Mouse (Mus musculus) intestine, embryonic 15.5 days (tissue): ENCODE data around the gene Denr. TPM values are rescaled to one million over a fixed set of nuclear protein-coding genes. Genes with fewer than 3 reads are reported as not detected.

Source experiments
- ATAC-seq: fragments of 200-750 bp; cut with Nextera tagmentation; 2 replicates; pipeline ENCODE4 v1.8.0; 2017; ENCODE audit warnings: moderate TSS enrichment, moderate library complexity
- H3K27ac ChIP-seq: fragments of 300-500 bp; sonication (generic); 2 replicates; pipeline ENCODE4 v1.5.1; 2015; ENCODE audit warnings: mild to moderate bottlenecking, inconsistent platforms
- H3K27me3 ChIP-seq: fragments of 300-500 bp; sonication (generic); replicated peaks from 2 replicates; pipeline ENCODE4 v1.6.1; 2015; ENCODE audit warnings: inconsistent platforms
- H3K36me3 ChIP-seq: fragments of 300-500 bp; sonication (generic); 2 replicates; pipeline ENCODE4 v1.6.1; 2015; ENCODE audit warnings: inconsistent platforms
- H3K4me1 ChIP-seq: fragments of 300-500 bp; sonication (generic); replicated peaks from 2 replicates; pipeline ENCODE4 v1.6.1; 2015; ENCODE audit warnings: inconsistent platforms
- H3K4me2 ChIP-seq: fragments of 300-500 bp; sonication (generic); replicated peaks from 2 replicates; pipeline ENCODE4 v1.6.1; 2015; ENCODE audit warnings: mild to moderate bottlenecking, inconsistent platforms
- H3K4me3 ChIP-seq: fragments of 300-500 bp; sonication (generic); replicated peaks from 2 replicates; pipeline ENCODE4 v1.5.1; 2015; ENCODE audit warnings: inconsistent platforms
- H3K9ac ChIP-seq: fragments of 300-500 bp; sonication (generic); 2 replicates; pipeline ENCODE4 v1.6.1; 2015; ENCODE audit warnings: inconsistent platforms
- H3K9me3 ChIP-seq: fragments of 300-500 bp; sonication (generic); 2 replicates; pipeline ENCODE4 v1.6.1; 2016; ENCODE audit warnings: inconsistent platforms
- WGBS: fragments of 180-500 bp; shearing (Covaris S2); methylation state at CpG from one replicate; pipeline ENCODE4 v1.1.7; 2015; 5-methylcytosine and 5-hydroxymethylcytosine counted together
- polyA plus RNA-seq: library from polyadenylated mRNA; unstranded; fragments of >200 nt; fragmentation: Nextera tagmentation; extraction: Ambion mirVana; gene quantifications from 2 replicates; pipeline ENCODE4 v1.2.1, GENCODE M21; 2015

Denr gene
- polyA plus RNA-seq, 1 experiment from 2014 or later = 146 TPM

GRCm38 (mm10) chr5:123927118-123927517 is 20.1 kb downstream of the Denr start, which contains the start of gene Gm43518:
Gene Gm43518, plus strand, starts transcription at chr5:123927418.
- Histone ChIP-seq H3K36me3 (peaks cover 31% of the 10 kb centered on the region), H3K27me3 (no peaks in the 10 kb centered on the region), H3K4me1 (peaks cover 2% of the 10 kb centered on the region; the same call in 1 of the 2 replicates), H3K4me2 (no peak within 1 kb of the TSS), H3K27ac (no peak within 1 kb of the TSS), H3K4me3 (no peak within 1 kb of the TSS), H3K9ac (no peak within 1 kb of the TSS), H3K9me3 (no peaks in the 10 kb centered on the region)
- no peak for ATAC-seq
- WGBS = 94% methylated on average over 9 of the region's 9 CpGs

DNA sequence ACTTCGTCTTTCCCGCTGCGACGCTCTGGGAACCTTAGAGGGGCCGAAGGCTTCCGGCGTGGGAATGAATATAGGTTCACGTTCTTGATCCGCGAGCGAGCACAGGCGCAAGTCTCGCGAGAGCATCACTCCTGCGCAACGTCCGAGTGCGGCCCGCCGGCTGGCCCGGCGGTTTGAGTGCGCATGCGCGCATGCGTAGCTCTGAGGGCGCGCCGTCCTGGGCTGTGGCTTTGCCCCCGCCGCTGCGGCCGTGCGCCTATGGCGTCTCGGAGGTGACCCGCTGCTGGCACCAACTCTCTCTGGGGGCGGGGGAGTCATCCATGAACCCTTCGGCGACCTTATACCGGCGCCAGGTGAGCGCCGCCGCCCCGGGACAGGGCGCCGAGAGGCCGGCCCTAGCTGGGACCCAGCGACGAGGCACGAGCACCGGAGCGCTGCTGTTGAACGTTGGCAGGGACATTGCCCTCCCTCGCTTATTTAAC is 23.6 kb downstream of the Denr start, which contains the start of gene Ccdc62:
TSS of gene Ccdc62 (plus strand) at position 172 of the 482 bp plus-strand sequence.
- Histone ChIP-seq H3K27ac (peak within 1 kb of the TSS; percentile 86), H3K4me1 (peaks cover 2% of the 10 kb centered on the region; the same call in 1 of the 2 replicates), H3K36me3 (peaks cover 10% of the 10 kb centered on the region; the same call in 1 of the 2 replicates), H3K4me3 (peak within 1 kb of the TSS; percentile 65), H3K9me3 (no peaks in the 10 kb centered on the region), H3K9ac (peak within 1 kb of the TSS; percentile 83), H3K4me2 (peak within 1 kb of the TSS; percentile 67), H3K27me3 (no peaks in the 10 kb centered on the region)
- WGBS = under 1% methylated on average over 56 of the region's 56 CpGs
- ATAC-seq = peak; percentile 97

GRCm38 (mm10) chr5:123931131-123931530 is 24.2 kb downstream of the Denr start:
- ATAC-seq = peak; percentile 14

DNA sequence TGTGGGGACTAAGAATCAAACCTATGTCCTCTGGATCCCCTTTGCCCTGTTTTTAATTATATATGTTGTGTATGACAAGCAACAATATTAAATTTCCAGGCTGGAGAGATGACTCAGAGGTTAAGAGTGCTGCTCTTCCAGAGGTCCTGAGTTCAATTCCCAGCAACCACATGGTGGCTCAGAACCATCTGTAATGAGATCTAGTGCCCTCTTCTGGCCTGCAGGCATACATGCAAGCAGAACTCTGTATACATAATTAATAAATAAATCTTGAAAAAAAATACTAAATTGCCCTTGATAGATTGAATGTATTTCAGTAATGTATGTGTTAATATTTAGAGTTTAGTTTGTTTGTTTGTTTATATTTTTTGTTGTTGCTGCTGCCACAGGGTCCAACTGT is 26.0 kb downstream of the Denr start:
- Histone ChIP-seq H3K36me3 (peaks cover under 1% of the 10 kb centered on the region; the same call in 1 of the 2 replicates), H3K4me1 (peaks cover 2% of the 10 kb centered on the region; the same call in 1 of the 2 replicates), H3K9me3 (no peaks in the 10 kb centered on the region), H3K9ac (no peak overlapping the region), H3K4me2 (no peak overlapping the region), H3K27ac (no peak overlapping the region), H3K27me3 (no peaks in the 10 kb centered on the region), H3K4me3 (no peak overlapping the region)
- no peak for ATAC-seq

More at GRCm38 (mm10) chr5:123931131-123931530, 24.2 kb downstream of the Denr start:
- H3K4me1 ChIP-seq = peaks cover 2% of the 10 kb centered on the region; the same call in 1 of the 2 replicates
- H3K36me3 ChIP-seq = peaks cover 8% of the 10 kb centered on the region; the same call in 1 of the 2 replicates
- H3K27ac ChIP-seq = 0 out of 2 replicates have a peak overlapping the region, but pooled peaks have one; percentile 86
- peak overlapping the region; percentile 67 for H3K4me2 ChIP-seq
- H3K4me3 ChIP-seq = peak overlapping the region; percentile 65
- H3K27me3 ChIP-seq = no peaks in the 10 kb centered on the region
- H3K9ac ChIP-seq = peak overlapping the region; percentile 83
- H3K9me3 ChIP-seq = no peaks in the 10 kb centered on the region
- WGBS = 45% methylated on average over 13 of the region's 13 CpGs

GRCm38 (mm10) chr5:123933556-123933955 is 26.6 kb downstream of the Denr start:
- H3K4me1 ChIP-seq = peaks cover 2% of the 10 kb centered on the region; the same call in 1 of the 2 replicates
- H3K27ac ChIP-seq = no peak overlapping the region
- ATAC-seq = no peak
- no peak overlapping the region for H3K4me3 ChIP-seq
- H3K36me3 ChIP-seq = no peaks in the 10 kb centered on the region
- H3K9ac ChIP-seq = no peak overlapping the region
- no peak overlapping the region for H3K4me2 ChIP-seq
- 89% methylated on average over 12 of the region's 12 CpGs for WGBS
- H3K9me3 ChIP-seq = no peaks in the 10 kb centered on the region
- no peaks in the 10 kb centered on the region for H3K27me3 ChIP-seq

- H3K4me1 ChIP-seq = peaks cover 2% of the 10 kb centered on the region; the same call in 1 of the 2 replicates
- H3K4me2 ChIP-seq = no peak overlapping the region
- no peak overlapping the region for H3K9ac ChIP-seq
- H3K4me3 ChIP-seq = no peak overlapping the region
- H3K36me3 ChIP-seq = no peaks in the 10 kb centered on the region
- no peaks in the 10 kb centered on the region for H3K27me3 ChIP-seq
- H3K9me3 ChIP-seq = no peaks in the 10 kb centered on the region
- ATAC-seq = no peak
- H3K27ac ChIP-seq = no peak overlapping the region
- 33% methylated on average over 18 of the region's 18 CpGs for WGBS
Measured at GRCm38 (mm10) chr5:123933957-123934591, 27.1 kb downstream of the Denr start.

GRCm38 (mm10) chr5:123935931-123936330 is 29.0 kb downstream of the Denr start:
- Histone ChIP-seq H3K4me1 (peaks cover 2% of the 10 kb centered on the region; the same call in 1 of the 2 replicates), H3K36me3 (no peaks in the 10 kb centered on the region), H3K4me2 (no peak overlapping the region), H3K27ac (no peak overlapping the region), H3K27me3 (no peaks in the 10 kb centered on the region), H3K9ac (no peak overlapping the region), H3K4me3 (no peak overlapping the region), H3K9me3 (no peaks in the 10 kb centered on the region)
- WGBS = 87% methylated on average over 5 of the region's 5 CpGs
- ATAC-seq = no peak

DNA sequence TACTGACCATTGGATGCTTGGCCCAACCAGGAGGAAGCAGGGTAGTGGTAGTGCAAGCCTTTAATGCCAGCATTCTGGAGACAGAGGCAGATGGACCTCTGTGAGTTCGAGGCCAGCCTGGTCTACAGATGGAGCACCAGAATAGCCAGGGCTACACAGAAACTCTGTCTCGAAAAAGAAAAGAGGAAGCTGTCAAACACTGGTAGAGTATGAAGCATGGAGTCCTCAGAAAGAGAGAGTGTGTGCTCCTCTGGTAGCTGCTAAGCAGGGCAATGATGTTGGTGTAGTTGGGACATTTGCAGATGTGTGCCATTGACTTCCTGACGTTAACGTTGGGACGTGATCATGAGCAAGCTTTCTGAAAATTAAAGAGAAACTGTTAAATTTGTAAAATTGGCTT is 31.5 kb downstream of the Denr start:
- no peak overlapping the region for H3K4me3 ChIP-seq
- no peak for ATAC-seq
- H3K9me3 ChIP-seq = no peaks in the 10 kb centered on the region
- no peak overlapping the region for H3K4me2 ChIP-seq
- no peaks in the 10 kb centered on the region for H3K36me3 ChIP-seq
- WGBS = 83% methylated on average over 5 of the region's 5 CpGs
- H3K4me1 ChIP-seq = no peaks in the 10 kb centered on the region
- H3K9ac ChIP-seq = no peak overlapping the region
- no peak overlapping the region for H3K27ac ChIP-seq
- no peaks in the 10 kb centered on the region for H3K27me3 ChIP-seq

- H3K9me3 ChIP-seq = no peaks in the 10 kb centered on the region
- H3K4me1 ChIP-seq = no peaks in the 10 kb centered on the region
- no peak for ATAC-seq
- H3K4me2 ChIP-seq = no peak overlapping the region
- no peak overlapping the region for H3K27ac ChIP-seq
- H3K9ac ChIP-seq = no peak overlapping the region
- H3K4me3 ChIP-seq = no peak overlapping the region
- H3K27me3 ChIP-seq = no peaks in the 10 kb centered on the region
- WGBS = 63% methylated on average over 4 of the region's 4 CpGs
- H3K36me3 ChIP-seq = no peaks in the 10 kb centered on the region
Measured at GRCm38 (mm10) chr5:123946546-123946945, 39.6 kb downstream of the Denr start.

GRCm38 (mm10) chr5:123947041-123947761 is 40.2 kb downstream of the Denr start:
- no peak overlapping the region for H3K27ac ChIP-seq
- no peak overlapping the region for H3K4me2 ChIP-seq
- no peaks in the 10 kb centered on the region for H3K27me3 ChIP-seq
- H3K4me3 ChIP-seq = no peak overlapping the region
- H3K4me1 ChIP-seq = no peaks in the 10 kb centered on the region
- H3K9me3 ChIP-seq = no peaks in the 10 kb centered on the region
- H3K9ac ChIP-seq = no peak overlapping the region
- WGBS = 49% methylated on average over 7 of the region's 7 CpGs
- ATAC-seq = no peak
- H3K36me3 ChIP-seq = no peaks in the 10 kb centered on the region

DNA sequence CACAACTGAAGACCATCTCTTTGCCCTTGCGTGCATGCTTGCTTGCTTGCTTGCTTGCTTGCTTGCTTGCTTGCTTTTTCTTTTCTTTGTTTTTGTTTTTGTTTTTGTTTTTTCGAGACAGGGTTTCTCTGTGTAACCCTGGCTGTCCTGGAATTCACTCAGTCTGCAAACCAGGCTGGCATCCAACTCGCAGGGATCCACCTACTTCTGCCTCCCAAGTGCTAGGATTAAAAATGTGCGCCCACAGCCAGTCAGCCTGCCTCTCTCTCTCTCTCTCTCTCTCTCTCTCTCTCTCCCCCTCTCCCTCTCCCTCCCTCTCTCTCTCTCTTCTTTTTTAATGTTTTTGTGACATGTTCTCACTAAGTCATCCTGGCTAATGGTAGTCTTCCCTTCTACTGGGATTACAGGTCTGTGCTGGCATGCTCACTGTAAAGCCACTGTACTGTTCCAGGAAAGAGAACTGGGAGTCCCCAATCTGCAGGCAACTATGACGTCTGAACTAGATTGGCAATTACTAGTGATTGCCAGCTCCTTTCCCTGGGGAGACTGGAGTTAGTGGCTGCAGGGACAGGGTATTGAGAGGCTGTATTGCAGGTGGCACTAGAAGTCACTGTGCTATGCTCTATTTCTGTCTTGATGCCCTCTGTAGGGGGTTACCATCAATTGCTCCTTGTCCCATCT is 45.5 kb downstream of the Denr start:
- Histone ChIP-seq H3K27me3 (no peaks in the 10 kb centered on the region), H3K9me3 (no peaks in the 10 kb centered on the region), H3K9ac (no peak overlapping the region), H3K27ac (no peak overlapping the region), H3K4me3 (no peak overlapping the region), H3K36me3 (no peaks in the 10 kb centered on the region), H3K4me1 (no peaks in the 10 kb centered on the region), H3K4me2 (no peak overlapping the region)
- ATAC-seq = no peak
- WGBS = 66% methylated on average over 5 of the region's 5 CpGs

- no peaks in the 10 kb centered on the region for H3K4me1 ChIP-seq
- H3K36me3 ChIP-seq = no peaks in the 10 kb centered on the region
- ATAC-seq = no peak
- no peak overlapping the region for H3K4me3 ChIP-seq
- no peak overlapping the region for H3K9ac ChIP-seq
- no peak overlapping the region for H3K4me2 ChIP-seq
- no peak overlapping the region for H3K27ac ChIP-seq
- 95% methylated on average over 8 of the region's 8 CpGs for WGBS
- H3K27me3 ChIP-seq = no peaks in the 10 kb centered on the region
- no peaks in the 10 kb centered on the region for H3K9me3 ChIP-seq
Measured at GRCm38 (mm10) chr5:123957213-123957612, 50.2 kb downstream of the Denr start.
